Mouse (Mus musculus): ENCODE results near the gene Rab3ip. TPM values are rescaled to one million over a fixed set of nuclear protein-coding genes. Genes with fewer than 3 reads are reported as not detected.
A peak's percentile ranks its signal among the peaks of the same experiment; 100 is the strongest.

Rab3ip gene
- 48.4 and 50.5 TPM in 2 replicates for total RNA-seq (2021)
- long read RNA-seq, experiment 1, transcript Rab3ip-203 (11 exons, 1,844 nt) = major isoform, 47 of 65 reads
- long read RNA-seq, experiment 1, partial matches to known transcripts = 6 of 65 reads
- long read RNA-seq, experiment 1, other reads (novel, unspliced or antisense) = 12 of 65 reads
- long read RNA-seq, experiment 2, transcript Rab3ip-203 (11 exons, 1,844 nt) = major isoform, 49 of 70 reads
- long read RNA-seq, experiment 2, partial matches to known transcripts = 11 of 70 reads
- long read RNA-seq, experiment 2, other reads (novel, unspliced or antisense) = 8 of 70 reads

DNA sequence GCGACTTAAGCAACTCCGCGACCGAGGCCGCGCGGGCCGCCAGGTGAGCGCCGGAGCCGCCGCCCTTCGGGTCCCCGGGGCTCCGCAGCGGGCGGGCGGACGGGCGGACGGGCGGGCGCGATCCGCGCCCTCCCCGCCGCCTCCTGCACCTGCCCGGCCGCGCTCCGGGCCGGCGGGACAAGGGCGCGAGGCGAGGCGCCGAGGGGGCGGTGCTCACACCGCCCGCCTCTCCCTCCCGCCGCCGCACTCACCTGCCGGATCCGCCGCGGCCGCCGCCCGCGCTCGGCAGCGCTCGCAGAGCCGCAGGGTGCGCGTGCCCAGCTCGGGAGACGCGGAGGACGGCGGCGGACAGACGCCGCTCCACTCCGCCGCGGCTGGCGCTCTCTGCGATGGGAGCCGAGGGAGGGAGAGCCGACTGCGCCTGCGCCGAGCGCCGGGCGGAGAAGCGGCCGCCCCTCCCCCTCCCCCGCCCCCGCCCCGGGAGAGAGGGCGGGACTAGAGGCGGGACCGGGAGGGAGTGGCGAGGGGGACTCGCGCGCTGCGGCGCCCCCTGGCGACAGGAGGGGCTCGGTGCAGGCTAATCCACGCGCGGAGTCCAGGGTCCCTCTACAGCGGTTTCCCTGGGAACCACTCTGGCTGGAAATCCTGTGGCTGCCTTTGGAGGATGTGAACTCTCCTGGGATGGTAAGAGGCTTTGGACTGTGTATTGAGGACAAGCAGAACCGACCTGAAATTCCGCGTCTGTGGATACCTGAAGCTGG is at the start of gene Rab3ip:
Gene Rab3ip (minus strand): TSS at position 761 of the 761 bp plus-strand sequence.
- DNase-seq = peak; percentile 95

DNA sequence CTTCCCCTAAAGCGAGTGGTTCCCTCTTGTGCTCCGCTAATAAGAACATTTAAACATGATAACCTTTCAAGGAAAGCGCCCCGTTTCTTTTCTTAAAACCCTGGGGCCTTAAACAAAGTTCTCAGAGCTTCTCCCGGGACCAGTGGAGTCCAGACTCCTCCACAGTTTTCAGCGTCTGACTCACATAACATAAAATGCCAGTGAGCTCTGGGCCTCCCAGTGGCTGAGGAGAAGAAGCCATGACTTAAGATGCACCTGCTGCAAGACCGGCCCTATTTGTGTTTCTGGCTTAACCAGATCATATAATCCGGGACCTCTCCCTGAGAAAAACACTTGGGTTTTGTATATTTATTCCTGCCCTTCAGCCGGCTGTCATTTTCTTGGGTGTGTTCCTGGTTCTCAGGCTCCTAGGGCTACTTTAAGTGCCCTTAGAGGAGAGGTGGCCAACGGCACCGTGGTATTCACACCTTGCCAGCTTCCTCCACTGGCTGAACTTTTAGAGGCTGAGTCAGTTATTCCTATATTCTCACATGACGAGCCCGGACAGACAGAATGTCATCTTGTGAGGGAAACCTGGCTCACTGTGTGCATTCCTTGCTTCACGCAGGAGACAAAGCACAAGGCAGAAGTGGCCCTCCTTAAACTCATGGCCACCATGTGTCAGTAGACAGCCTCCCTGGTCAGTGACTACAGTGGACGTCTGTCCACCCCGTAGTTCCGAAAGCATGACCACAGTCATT is 48.3 kb upstream of the Rab3ip start:
- no peak for DNase-seq

DNA sequence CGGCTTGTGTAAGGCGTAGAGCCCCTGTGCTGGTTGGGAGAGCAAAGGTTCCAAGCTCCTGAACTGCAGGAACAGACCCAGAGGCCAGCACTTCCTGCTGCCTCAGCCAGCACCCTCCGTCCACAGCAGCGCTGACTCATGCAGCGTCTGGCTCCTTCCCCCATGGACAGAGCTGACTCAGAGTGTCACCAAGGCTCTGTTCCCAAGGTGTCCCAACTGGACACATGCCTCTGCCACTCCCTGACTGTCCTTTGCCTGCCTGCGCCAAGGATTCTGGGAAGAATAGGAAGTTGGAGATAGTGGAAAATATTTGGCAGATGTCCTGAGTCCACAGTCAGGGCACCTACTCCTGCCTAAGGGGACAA is 45.6 kb upstream of the Rab3ip start:
- DNase-seq = peak; percentile 92

DNA sequence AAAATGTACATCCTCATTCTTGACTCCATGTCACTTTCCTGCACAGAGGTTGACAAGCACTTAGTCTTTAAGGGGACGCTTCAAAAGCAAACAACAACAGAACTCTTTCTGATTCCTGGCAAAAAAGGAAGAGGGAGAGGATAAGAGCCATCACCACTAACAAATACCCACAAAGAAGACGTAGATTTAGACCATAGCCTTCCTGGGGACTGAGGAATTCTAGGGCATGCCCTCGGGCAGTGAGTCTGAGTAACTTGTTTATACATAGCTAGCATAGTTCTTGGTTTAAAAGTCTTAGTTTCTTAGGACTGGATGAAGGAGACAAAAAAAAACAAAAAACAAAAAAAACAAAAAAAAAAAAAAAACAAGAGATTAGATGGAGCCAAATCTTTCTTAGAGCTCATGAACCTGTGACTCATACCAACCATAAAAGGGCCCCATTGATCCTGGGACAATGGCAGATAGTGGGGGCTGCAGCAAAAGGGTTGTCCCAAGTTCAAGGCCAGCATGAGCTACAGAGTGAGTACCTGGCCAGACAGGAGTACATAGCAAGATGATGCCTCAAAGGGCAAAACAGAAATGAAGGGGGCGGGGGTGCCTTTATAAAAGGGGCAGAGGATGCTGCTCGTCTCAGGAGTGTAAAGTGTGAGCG is 45.1 kb upstream of the Rab3ip start:
- no peak for DNase-seq

DNA sequence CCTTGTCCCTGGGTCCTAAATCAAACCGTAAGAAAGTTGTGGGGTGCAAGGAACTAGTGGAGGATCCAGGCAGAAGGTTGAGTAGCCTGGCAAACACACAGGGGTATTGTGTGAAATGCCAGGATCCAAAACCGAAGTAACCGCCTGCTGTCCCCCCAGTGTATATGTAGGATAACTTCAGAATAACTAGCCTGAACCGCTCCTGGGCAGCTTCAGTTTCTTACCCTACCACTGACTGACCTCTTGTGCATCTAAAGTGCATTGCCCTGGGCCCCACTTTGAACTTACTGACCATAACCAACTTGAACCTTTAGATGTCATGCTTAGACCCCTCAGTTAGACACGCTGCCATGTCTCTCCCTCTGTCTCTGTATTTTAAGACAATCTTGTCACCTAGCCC is 44.6 kb upstream of the Rab3ip start:
- no peak for DNase-seq

DNA sequence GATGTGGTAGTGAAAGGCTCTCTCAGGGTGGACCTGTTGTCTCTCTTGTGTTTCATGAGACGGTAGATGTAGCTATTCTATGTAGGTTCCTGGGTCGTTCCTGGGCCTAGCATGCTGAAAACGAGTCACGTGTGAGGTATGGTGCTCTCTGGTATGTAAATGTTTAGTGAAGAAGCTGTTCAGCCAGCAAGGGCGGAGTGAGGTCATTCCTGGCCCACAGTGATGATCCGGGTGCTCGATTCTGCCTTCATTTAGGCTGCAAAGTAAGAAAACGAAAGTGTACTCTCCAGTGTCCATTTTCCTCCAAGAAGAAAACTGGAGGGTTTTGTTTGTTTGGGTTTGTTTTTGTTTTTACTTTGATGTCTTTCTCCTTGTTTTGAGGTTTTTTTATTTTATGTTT is 43.4 kb upstream of the Rab3ip start:
- no peak for DNase-seq

DNA sequence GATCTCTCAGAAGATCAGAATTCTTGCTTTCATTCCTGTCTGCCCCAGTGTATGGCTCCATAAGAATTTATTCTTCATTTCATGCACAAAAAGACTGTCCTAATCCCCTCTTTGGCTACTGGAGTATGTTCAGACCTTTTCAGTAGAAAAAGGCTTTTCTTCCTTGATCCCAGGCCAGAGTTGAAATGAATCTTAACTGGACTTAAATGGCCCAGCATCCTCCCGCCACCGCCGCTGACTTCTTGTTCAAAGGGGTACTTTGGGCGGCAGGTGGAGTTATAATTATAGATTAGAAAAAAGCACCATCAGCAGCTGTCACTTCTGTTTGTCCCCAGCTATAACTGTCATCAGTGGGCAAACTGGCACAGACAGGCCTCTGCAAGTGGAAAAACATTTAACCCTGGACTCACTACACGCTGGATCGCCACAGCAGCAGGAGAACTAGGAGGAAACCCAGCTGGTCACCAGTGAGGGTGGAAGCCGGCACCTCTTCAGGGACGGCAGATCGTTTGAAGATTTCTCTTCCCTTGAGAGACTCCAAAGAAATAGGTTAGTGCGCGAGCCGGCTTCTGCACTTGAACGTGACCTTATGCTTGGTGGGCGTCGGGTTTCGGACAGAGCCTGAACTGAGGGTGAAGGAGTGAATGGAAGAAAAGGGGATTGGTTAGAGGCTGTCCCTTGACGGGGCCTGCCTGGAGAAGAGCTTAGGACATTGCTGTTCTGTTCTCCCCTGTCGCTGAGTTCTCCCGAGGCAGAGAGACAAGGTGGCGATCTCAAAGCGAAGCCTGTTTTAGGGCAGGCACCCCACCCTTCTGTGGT is 35.9 kb upstream of the Rab3ip start, which contains the start of gene Best3:
Gene Best3 (plus strand): TSS at position 51 of the 819 bp plus-strand sequence.
- DNase-seq = peak; percentile 13

DNA sequence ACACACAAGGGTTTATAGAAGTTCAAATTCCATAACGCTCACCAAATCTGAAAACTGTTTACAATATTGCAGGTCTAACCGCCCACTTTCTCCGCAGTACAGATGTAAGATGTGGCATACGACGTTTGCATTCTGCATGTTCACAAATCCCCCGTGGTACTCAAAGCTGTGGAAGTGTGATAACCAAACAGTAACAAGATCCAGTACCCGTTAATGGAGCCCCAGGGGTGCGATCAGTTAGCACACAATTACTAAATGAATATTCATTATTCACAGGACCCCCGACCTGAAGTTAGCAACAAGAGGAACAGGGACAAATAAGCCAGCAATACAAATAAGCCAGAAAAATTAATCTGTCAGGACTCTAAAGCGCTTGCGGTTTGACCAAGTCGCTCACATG is 34.3 kb upstream of the Rab3ip start:
- no peak for DNase-seq

DNA sequence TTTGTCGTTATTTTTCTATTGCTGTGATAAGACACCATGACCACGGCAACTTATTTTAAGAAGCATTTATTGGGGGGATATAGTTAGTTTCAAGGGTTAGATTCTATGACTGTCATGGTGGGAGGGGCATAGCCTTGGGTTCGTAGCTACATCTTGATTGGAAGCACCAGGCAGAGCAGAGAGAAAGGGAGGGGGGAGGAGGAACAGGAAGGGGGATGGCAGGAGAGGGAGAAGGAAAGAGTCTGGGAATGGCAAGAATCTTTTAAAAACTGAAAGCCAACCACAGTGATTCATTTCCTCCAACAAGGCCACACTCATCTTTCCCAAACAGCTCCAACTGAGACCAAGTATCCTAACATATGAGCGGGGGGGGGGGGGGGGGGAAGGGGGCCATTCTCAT is 32.0 kb upstream of the Rab3ip start:
- DNase-seq = no peak

DNA sequence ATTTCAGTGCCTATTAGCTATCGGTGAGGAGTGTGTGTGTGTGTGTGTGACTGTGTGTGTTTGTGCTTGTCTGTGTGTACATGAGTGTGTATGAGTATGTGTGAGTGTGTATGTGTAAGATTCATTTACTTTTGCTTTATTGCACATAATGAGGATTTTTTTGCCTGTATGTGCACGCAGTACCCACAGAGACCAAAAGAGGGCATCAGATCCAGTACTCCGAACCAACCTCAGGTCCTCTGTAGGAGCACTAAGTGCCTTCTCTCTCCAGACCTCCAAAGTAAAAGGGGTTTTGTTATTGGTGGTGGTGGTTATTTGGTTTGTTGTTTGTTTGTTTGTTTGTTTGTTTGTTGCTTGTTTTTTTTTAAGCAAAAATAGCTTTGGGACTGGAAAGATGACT is 30.3 kb upstream of the Rab3ip start:
- DNase-seq = peak; percentile 39

DNA sequence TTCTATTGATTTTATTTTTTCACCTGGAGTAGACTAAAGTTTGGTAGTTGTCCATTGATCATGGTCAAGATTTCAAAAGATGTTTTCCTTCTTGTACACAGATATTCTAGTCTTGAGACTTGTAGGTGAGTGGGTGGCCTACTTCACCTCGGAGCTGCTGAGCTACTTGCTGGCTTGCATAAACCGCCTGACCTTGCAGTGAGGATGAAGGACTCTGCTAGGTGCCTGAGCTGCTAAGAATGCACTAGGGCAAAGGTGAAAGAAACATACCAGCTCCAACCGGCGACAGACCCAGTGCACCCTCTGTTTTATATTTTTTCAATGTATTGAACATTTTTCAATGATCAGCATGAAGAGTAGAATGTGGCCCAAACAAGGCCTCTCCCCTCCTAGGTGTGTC is 29.7 kb upstream of the Rab3ip start:
- no peak for DNase-seq

DNA sequence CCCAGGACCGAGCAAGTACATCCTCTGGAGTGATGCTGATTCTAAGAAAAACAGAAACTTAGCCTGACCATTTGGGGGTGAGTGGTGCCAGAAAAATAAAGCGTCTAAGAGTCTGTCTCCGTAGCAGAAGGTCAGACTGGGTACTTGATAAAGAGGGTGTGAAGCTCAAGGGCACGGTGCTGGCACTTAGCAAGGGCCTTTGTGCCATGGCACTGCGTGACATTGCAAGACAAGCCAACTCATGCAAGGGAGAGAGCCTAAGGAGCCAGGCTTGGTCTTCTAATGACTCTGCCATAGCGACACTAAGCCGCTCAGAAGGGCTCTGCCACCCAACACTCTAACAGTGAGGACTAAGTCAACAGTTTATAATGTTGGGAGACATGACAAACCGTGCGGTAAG is 28.3 kb upstream of the Rab3ip start:
- DNase-seq = peak; percentile 63

DNA sequence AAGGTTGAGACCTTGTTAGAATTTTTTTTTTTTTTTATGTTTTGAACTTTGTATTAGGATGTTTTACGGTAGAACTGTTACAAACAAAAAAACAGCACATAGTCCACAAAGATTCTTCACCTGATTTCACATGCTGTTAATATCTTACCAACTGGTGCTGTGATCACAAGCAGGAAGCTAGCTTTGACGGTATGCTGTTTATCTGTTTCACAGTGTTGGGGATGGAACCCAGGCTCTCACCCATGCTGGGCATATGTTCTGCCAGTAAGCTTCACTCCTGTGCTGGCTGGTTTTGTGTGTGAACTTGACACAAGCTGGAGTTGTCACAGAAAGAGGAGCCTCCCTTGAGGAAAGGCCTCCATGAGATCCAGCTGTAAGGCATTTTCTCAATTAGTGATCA is 27.3 kb upstream of the Rab3ip start:
- DNase-seq = no peak

DNA sequence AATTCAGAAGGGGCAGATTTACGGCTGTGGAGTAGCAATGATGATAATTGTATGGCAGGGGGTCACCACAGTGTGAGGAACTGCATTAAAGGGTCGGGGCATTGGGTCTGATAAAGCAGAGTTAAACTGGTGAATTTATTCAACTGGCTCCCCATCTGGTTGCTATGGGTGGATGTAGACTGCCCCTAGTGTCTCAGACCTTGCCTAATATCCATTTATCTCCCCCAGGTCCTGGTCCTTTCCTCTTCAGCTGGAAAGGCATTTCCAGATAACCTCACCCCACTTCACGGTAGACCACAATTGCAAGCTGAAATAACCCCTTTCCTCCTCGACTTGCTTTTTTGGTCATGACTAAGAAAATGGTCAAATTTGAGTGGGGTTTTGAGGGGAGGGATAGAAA is 26.9 kb upstream of the Rab3ip start:
- DNase-seq = no peak

DNA sequence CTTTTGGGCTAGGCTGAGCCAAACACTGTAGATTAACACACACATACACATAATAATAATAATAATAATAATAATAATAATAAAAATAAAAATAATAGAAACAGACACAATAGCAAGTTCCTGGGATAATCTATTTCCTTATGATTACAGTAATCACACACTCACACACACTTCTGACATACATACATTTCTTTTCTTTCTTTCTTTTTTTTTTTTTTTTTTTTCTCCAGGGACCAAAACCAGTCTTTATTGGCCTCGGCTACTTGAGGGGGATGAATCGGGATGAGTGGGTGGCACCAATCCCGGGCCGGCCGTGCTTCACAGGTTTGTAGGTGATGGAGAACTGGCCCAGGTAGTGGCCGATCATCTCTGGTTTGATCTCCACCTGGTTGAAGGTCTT is 21.9 kb upstream of the Rab3ip start, which contains the start of gene Gm10271:
Gene Gm10271 (minus strand): TSS at position 101 of the 400 bp plus-strand sequence.
- no peak for DNase-seq

DNA sequence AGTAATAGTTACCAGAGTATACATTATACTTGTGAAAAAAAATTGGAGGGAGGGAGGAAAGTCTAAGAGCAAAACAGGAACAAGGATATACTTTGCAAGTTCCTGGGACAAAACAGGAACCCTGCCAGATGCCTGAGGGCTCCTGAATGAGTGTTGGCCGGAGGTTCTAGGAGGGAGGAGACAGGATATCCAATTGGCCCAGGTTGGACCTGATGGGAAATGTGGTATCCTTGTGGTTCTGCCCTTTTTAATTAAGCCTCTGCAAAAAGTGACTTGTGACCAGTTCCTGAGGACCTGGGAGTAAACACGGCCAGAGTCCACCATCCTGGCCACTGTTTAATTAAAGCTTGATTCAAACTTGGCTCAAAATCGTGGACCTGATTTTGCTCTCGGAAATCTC is 18.2 kb upstream of the Rab3ip start:
- DNase-seq = no peak

DNA sequence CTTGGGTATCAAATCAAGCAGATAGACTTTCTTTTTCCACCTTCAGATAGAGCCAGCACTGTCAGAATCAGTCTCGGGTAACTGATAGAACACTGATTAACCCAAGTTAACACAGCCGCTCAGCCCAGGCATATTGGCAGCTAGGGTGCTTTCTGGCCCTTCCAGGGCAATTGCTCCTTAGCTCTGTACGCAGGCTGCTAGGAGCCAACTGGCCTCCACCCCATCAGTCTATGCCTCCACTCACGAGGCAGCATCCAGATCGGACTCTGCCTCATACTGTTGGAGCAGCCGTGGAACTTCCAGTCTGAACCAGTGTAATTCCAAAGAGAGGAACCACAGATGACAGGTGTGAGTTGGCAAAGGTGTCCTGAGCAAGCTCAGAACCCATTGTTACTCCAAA is 15.5 kb upstream of the Rab3ip start:
- DNase-seq = no peak

DNA sequence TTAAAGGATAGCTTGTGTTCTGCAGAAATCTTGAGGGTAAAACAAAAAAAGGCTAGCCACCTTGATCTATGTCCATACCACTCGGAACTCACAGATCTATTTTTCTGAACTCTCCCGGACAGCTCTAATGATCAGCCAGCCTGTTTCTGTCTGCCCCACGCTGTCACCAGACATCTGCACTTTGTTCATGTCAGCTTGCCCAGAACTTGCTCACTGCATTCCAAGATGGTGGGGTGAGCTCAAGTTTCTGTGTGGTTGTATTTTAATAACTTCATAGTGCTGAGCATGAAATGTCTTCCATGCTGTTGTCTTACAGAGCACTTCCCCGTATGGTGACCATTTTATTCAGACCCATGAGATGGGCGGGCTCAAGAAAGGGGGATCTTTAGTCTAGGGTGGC is 14.7 kb upstream of the Rab3ip start:
- no peak for DNase-seq

DNA sequence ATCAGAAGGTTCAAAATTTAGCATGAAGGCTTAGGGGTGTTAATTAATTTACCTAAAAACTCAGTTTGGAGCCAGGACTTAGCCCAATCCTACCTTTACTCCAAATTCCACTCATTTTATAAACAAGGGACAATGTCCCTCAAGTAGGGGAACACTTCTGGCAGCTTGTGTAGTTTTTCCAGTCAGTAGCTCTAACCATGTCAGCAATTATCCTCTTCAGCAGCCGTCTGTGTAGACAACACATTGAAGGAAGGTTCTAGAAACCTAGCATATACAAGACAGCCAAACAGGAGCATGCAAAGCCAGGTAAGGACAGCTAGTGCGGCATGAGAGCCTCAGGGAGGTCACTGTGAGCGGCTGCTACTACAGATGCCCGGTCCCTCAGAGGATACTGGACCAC is 14.0 kb upstream of the Rab3ip start:
- DNase-seq = no peak

DNA sequence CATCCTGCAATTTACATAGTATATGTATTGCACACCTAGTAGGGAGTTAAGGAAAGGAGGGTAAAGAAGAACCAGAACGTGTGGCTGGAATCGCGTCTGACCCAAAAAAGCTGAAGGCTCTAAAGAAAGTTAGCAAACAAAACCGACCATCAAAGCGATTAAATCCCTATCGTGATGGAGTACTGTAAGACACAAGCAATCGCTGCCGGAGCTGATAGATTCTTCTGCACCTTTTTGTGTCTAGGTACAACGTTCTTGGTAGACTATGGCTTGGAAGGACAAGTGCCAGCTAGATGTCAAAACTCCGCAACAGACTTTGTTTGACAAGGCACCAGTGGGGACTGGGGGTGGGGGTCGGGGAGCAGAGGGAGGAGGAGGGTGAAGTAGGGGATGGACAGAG is 13.5 kb upstream of the Rab3ip start:
- no peak for DNase-seq

DNA sequence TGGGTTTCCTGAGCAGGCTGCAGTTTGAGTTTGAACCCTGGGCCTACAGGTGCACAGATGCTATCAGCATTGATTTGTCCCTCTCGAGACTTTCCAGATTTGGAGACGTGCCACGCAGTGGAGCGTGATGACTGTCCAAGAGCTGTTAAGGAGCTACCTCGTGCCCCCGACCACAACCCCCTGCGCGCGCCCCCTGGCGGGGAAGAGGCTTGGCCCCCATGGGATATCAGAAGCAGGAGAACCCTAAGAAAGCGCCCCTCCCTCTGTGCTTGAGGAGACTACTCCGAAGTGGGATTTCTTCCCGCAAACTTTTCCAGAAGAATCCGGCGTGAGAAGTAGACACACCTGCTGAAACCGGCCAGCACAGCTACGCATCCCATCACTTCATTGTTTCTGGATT is 12.2 kb upstream of the Rab3ip start:
- peak; percentile 17 for DNase-seq

DNA sequence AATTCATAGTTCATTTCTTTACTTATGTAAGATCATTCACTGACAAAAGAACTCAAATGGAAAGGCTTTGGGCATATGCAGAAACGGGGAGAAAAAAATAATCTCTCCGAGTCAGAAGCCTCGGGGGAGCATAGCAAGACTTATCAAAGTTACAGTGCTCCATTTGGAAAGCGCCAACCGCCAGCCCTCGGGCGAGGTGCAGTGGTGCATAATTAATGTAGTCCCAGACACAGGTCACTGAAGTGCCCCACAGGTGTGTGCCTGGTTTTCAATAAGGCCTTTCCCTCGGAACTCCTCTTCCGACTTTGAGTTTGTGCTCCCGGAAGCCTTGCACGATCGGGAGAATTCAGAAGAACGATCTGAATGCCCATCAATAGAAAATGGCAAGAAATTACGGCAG is 11.6 kb upstream of the Rab3ip start:
- DNase-seq = no peak
